Mouse (Mus musculus) embryonic facial prominence, embryonic 11.5 days (tissue): ENCODE data around the gene Rxfp2. TPM values are rescaled to one million over a fixed set of nuclear protein-coding genes. Genes with fewer than 3 reads are reported as not detected.

ENCODE experiments used
- ATAC-seq: fragments of 200-750 bp; cut with Nextera tagmentation; replicated peaks from 2 replicates; pipeline ENCODE4 v1.8.0; 2017; ENCODE audit warnings: low read depth; ENCODE audit not compliant: insufficient number of reproducible peaks, low FRiP score, low TSS enrichment
- DNase-seq: peaks from one replicate; pipeline ENCODE4 v3.0.0-alpha.2; 2015; ENCODE audit warnings: low spot score
- H3K27ac ChIP-seq: fragments of 300-500 bp; sonication (generic); replicated peaks from 2 replicates; pipeline ENCODE4 v1.5.1; 2014; ENCODE audit warnings: mild to moderate bottlenecking, low read depth, low read length, control low read depth
- H3K27me3 ChIP-seq: fragments of 300-500 bp; sonication (generic); 2 replicates; pipeline ENCODE4 v1.6.1; 2014; ENCODE audit warnings: mild to moderate bottlenecking, low read length, moderate library complexity, mixed read lengths; ENCODE audit not compliant: control insufficient read depth, insufficient read depth
- H3K36me3 ChIP-seq: fragments of 300-500 bp; sonication (generic); replicated peaks from 2 replicates; pipeline ENCODE4 v1.6.1; 2014; ENCODE audit warnings: low read depth, mild to moderate bottlenecking, low read length, moderate library complexity, mixed read lengths; ENCODE audit not compliant: control insufficient read depth, insufficient read depth
- H3K4me1 ChIP-seq: fragments of 300-500 bp; sonication (generic); 2 replicates; pipeline ENCODE4 v1.6.1; 2014; ENCODE audit warnings: low read length, mixed read lengths; ENCODE audit not compliant: control insufficient read depth, insufficient read depth
- H3K4me2 ChIP-seq: fragments of 300-500 bp; sonication (generic); 2 replicates; pipeline ENCODE4 v1.6.1; 2014; ENCODE audit warnings: low read depth, mild to moderate bottlenecking, control low read depth, low read length, moderate library complexity
- H3K4me3 ChIP-seq: fragments of 300-500 bp; sonication (generic); 2 replicates; pipeline ENCODE4 v1.5.1; 2014; ENCODE audit warnings: low read depth, low read length, control low read depth
- H3K9ac ChIP-seq: fragments of 300-500 bp; sonication (generic); replicated peaks from 2 replicates; pipeline ENCODE4 v1.6.1; 2014; ENCODE audit warnings: mild to moderate bottlenecking, control low read depth, low read length
- H3K9me3 ChIP-seq: fragments of 300-500 bp; sonication (generic); replicated peaks from 2 replicates; pipeline ENCODE4 v1.6.1; 2016; ENCODE audit warnings: mild to moderate bottlenecking, low read length, inconsistent platforms, mixed read lengths; ENCODE audit not compliant: control insufficient read depth
- WGBS: fragments of 180-500 bp; shearing (Covaris S2); extraction: QIAGEN DNeasy Blood & Tissue Kit; methylation state at CpG from one replicate; pipeline ENCODE4 v1.1.7; 2014; 5-methylcytosine and 5-hydroxymethylcytosine counted together
- polyA plus RNA-seq: library from polyadenylated mRNA; unstranded; fragments of >200 nt; fragmentation: Nextera tagmentation; extraction: Ambion mirVana; gene quantifications from 2 replicates; pipeline ENCODE4 v1.2.1, GENCODE M21; 2014

Rxfp2 gene
- polyA plus RNA-seq, 1 experiment from 2014 or later = 0.41 TPM

GRCm38 (mm10) chr5:150116216-150116905 is 97.9 kb downstream of the Rxfp2 start:
- no peak for DNase-seq

GRCm38 (mm10) chr5:150116906-150117216 is 98.4 kb downstream of the Rxfp2 start:
- 75% methylated on average over 6 of the region's 6 CpGs for WGBS
- Histone ChIP-seq H3K27me3 (no peaks in the 10 kb centered on the region), H3K4me1 (no peaks in the 10 kb centered on the region), H3K27ac (no peak overlapping the region), H3K4me3 (no peak overlapping the region), H3K9ac (no peak overlapping the region), H3K9me3 (no peaks in the 10 kb centered on the region), H3K36me3 (no peaks in the 10 kb centered on the region), H3K4me2 (no peak overlapping the region)
- ATAC-seq = no peak
- DNase-seq = no peak

More at GRCm38 (mm10) chr5:150116216-150116905, 97.9 kb downstream of the Rxfp2 start:
- Histone ChIP-seq H3K27me3 (no peaks in the 10 kb centered on the region), H3K4me3 (no peak overlapping the region), H3K36me3 (no peaks in the 10 kb centered on the region), H3K9me3 (no peaks in the 10 kb centered on the region), H3K4me2 (no peak overlapping the region), H3K9ac (no peak overlapping the region), H3K27ac (no peak overlapping the region), H3K4me1 (no peaks in the 10 kb centered on the region)
- WGBS = 72% methylated on average over 9 of the region's 9 CpGs
- ATAC-seq = no peak

GRCm38 (mm10) chr5:150118124-150118454 is 99.6 kb downstream of the Rxfp2 start:
- DNase-seq (no peak), ATAC-seq (no peak)
- Histone ChIP-seq H3K9ac (no peak overlapping the region), H3K36me3 (no peaks in the 10 kb centered on the region), H3K4me1 (no peaks in the 10 kb centered on the region), H3K27me3 (no peaks in the 10 kb centered on the region), H3K27ac (no peak overlapping the region), H3K4me2 (peak overlapping the region; percentile 81), H3K9me3 (no peaks in the 10 kb centered on the region), H3K4me3 (peak overlapping the region; percentile 68)
- WGBS = 21% methylated on average over 8 of the region's 8 CpGs

- DNase-seq (peak; percentile 91), ATAC-seq (peak; percentile 95)
- Histone ChIP-seq H3K9ac (peak within 1 kb of the TSS; percentile 62), H3K36me3 (no peaks in the 10 kb centered on the region), H3K27ac (no peak within 1 kb of the TSS), H3K27me3 (no peaks in the 10 kb centered on the region), H3K4me3 (peak within 1 kb of the TSS; percentile 68), H3K4me2 (peak within 1 kb of the TSS; percentile 81), H3K9me3 (no peaks in the 10 kb centered on the region), H3K4me1 (no peaks in the 10 kb centered on the region)
- WGBS = under 1% methylated on average over 56 of the region's 68 CpGs
Measured at GRCm38 (mm10) chr5:150118455-150119241, 100.2 kb downstream of the Rxfp2 start, which contains the start of gene Fry. Fry (plus strand) TSS chr5:150118645.

- ATAC-seq = no peak
- Histone ChIP-seq H3K27ac (no peak overlapping the region), H3K4me2 (no peak overlapping the region), H3K9ac (no peak overlapping the region), H3K36me3 (no peaks in the 10 kb centered on the region), H3K9me3 (no peaks in the 10 kb centered on the region), H3K27me3 (no peaks in the 10 kb centered on the region), H3K4me1 (no peaks in the 10 kb centered on the region), H3K4me3 (no peak overlapping the region)
- whole genome bisulfite sequencing = 90% methylated on average over 8 of the region's 8 CpGs
- DNase-seq = no peak
Measured at GRCm38 (mm10) chr5:150120676-150121075, 102.2 kb downstream of the Rxfp2 start.

GRCm38 (mm10) chr5:150122095-150122494 is 103.6 kb downstream of the Rxfp2 start:
- WGBS = 80% methylated on average over 4 of the region's 4 CpGs
- Histone ChIP-seq H3K4me1 (no peaks in the 10 kb centered on the region), H3K4me3 (no peak overlapping the region), H3K4me2 (no peak overlapping the region), H3K27me3 (no peaks in the 10 kb centered on the region), H3K36me3 (no peaks in the 10 kb centered on the region), H3K27ac (no peak overlapping the region), H3K9me3 (no peaks in the 10 kb centered on the region), H3K9ac (no peak overlapping the region)
- no peak for DNase-seq
- ATAC-seq = no peak

GRCm38 (mm10) chr5:150122571-150122970 is 104.1 kb downstream of the Rxfp2 start:
- ATAC-seq (no peak), DNase-seq (no peak)
- H3K4me2 ChIP-seq = no peak overlapping the region
- H3K4me1 ChIP-seq = no peaks in the 10 kb centered on the region
- no peak overlapping the region for H3K9ac ChIP-seq
- no peaks in the 10 kb centered on the region for H3K36me3 ChIP-seq
- 83% methylated on average over 2 of the region's 2 CpGs for WGBS
- no peak overlapping the region for H3K4me3 ChIP-seq
- no peak overlapping the region for H3K27ac ChIP-seq
- no peaks in the 10 kb centered on the region for H3K27me3 ChIP-seq
- H3K9me3 ChIP-seq = no peaks in the 10 kb centered on the region

GRCm38 (mm10) chr5:150125920-150126319 is 107.4 kb downstream of the Rxfp2 start:
- ATAC-seq (no peak), DNase-seq (no peak)
- Histone ChIP-seq H3K36me3 (no peaks in the 10 kb centered on the region), H3K27me3 (no peaks in the 10 kb centered on the region), H3K27ac (no peak overlapping the region), H3K4me2 (no peak overlapping the region), H3K4me3 (no peak overlapping the region), H3K4me1 (no peaks in the 10 kb centered on the region), H3K9me3 (no peaks in the 10 kb centered on the region), H3K9ac (no peak overlapping the region)
- WGBS = 83% methylated on average over 9 of the region's 9 CpGs
